Mouse (Mus musculus): Measurements from ENCODE around the gene Gsdma. TPM values are rescaled to one million over a fixed set of nuclear protein-coding genes. Genes with fewer than 3 reads are reported as not detected.
A peak's percentile ranks its signal among the peaks of the same experiment; 100 is the strongest.

Gene Gsdma
- polyA plus RNA-seq, 1 experiment from 2014 or later = not detected

DNA sequence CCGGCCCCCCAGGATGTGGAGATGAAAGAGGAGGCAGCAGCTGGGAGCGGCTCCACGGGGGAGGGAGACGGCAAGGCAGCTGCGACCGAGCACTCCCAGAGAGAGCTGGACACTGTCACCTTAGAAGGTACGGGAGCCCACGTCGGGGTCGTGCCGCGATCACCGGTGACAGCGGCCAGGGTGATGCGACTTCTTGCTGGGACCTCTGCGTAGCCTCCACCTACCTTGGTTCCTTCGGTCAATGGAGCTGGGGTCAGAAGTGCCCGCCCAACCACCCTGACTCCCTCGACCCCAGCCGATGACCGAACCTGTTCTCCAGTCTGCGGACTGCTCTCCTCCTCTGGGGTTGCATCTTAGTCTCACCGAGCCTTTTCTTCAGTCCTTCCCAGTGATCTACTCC lies 18.7 kb downstream of the Gsdma start:
- H3K4me1 ChIP-seq = peaks cover 19% of the 10 kb centered on the region
- H3K36me3 ChIP-seq = peaks cover 34% of the 10 kb centered on the region
- peak overlapping the region; percentile 70 for H3K4me3 ChIP-seq
- peak overlapping the region; percentile 96 for H3K27ac ChIP-seq (replicated peaks)
- no peaks in the 10 kb centered on the region for H3K27me3 ChIP-seq (ENCODE audit: low read depth, poor library complexity, severe bottlenecking)
- DNase-seq (ENCODE audit: low spot score) = peak; percentile 18
- H3K9me3 ChIP-seq (replicated peaks) = no peaks in the 10 kb centered on the region
- under 1% methylated on average over 23 of the region's 23 CpGs for WGBS

DNA sequence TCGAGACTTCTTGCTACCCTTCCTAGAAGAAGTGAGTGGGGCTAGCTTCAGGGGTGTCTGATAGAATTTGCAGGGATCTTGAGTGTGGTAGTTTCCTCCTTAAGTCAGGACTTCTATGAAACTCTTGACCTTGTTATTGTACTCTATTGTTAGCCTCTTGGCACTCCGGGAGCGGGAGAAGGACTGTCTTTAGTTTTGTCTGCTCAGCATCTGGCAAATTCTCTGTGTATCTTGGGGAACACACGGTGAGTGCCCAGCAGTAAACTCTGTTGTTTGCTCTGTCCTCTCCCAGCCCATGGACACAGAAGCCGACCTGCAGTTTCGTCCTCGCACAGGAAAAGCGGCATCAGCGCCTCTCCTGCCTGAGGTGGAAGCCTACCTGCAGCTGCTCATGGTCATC lies 21.5 kb downstream of the Gsdma start:
- Histone ChIP-seq H3K9me3 (replicated peaks) (no peaks in the 10 kb centered on the region), H3K36me3 (peaks cover 59% of the 10 kb centered on the region), H3K4me3 (no peak overlapping the region), H3K27ac (replicated peaks) (no peak overlapping the region), H3K27me3 (ENCODE audit: low read depth, poor library complexity, severe bottlenecking) (no peaks in the 10 kb centered on the region), H3K4me1 (peaks cover 19% of the 10 kb centered on the region)
- DNase-seq (ENCODE audit: low spot score) = no peak
- WGBS = 94% methylated on average over 9 of the region's 9 CpGs

DNA sequence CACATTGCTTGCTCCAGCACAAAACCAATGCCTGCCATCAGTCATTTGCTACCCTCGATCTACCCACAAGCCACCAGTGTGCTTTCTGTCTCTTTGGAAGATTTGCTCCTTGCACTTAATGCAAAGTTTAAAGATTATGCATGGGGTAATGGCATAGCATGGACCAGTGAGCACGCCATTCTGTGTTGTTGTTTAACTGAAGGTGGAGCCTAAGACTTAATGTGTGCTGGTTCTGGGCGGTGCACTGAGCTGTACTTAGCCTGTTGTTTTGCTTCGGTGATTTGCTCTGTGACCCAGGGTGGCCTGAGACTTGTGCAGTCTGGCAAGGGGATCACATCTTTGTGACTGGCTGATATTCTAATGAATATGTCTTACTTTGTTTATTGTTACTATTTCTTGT lies 22.8 kb downstream of the Gsdma start:
- H3K9me3 ChIP-seq (replicated peaks) = no peaks in the 10 kb centered on the region
- H3K4me3 ChIP-seq = no peak overlapping the region
- H3K4me1 ChIP-seq = peaks cover 12% of the 10 kb centered on the region
- WGBS = 95% methylated on average over 4 of the region's 4 CpGs
- H3K27ac ChIP-seq (replicated peaks) = no peak overlapping the region
- H3K36me3 ChIP-seq = peaks cover 73% of the 10 kb centered on the region
- no peak for DNase-seq (ENCODE audit: low spot score)
- H3K27me3 ChIP-seq (ENCODE audit: low read depth, poor library complexity, severe bottlenecking) = no peaks in the 10 kb centered on the region

DNA sequence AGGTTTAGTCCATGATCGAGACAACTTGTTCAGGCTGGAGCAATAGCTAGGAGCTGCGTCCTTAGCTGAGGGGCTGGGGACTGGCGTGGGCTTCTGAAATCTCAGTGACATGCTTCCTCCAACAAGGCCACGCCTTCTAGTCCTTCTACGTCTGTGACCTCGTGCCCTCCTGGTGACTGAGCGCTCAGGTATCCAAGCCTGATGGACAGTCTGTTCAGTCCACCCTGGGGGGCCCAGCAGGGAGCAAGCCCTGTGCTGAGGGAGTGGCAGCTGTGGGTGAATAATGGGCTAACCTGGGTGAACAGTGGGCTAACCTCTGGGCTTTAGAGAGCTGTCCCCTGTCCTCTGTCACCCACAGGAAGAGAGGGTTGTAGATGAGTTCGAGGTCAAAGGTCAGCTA lies 23.9 kb downstream of the Gsdma start:
- no peak for DNase-seq (ENCODE audit: low spot score)
- Histone ChIP-seq H3K27me3 (ENCODE audit: low read depth, poor library complexity, severe bottlenecking) (no peaks in the 10 kb centered on the region), H3K36me3 (peaks cover 83% of the 10 kb centered on the region), H3K27ac (replicated peaks) (no peak overlapping the region), H3K4me3 (no peak overlapping the region), H3K9me3 (replicated peaks) (no peaks in the 10 kb centered on the region), H3K4me1 (peaks cover 11% of the 10 kb centered on the region)
- 85% methylated on average over 8 of the region's 8 CpGs for WGBS

DNA sequence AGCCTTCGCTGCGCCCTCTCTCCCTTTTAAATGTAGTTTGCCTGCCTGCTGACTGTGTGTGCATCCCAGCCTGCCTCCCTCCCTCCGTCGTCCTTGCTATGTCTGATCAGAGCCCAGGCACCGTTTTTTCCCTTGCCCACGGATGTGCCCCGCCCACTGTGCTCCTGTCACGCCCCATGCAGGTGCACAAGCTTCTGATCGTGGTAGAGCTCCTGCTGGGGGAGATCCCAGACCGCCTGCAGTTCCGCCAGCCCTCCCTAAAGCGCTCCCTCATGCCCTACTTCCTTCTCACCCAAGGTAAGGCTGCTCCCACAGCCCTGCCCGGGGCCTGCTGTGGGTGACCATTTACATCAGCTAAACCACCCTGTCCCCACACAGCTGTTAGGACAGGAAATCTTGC lies 29.1 kb downstream of the Gsdma start:
- no peaks in the 10 kb centered on the region for H3K9me3 ChIP-seq (replicated peaks)
- H3K36me3 ChIP-seq = peaks cover 90% of the 10 kb centered on the region
- WGBS = 82% methylated on average over 13 of the region's 13 CpGs
- no peaks in the 10 kb centered on the region for H3K27me3 ChIP-seq (ENCODE audit: low read depth, poor library complexity, severe bottlenecking)
- H3K4me1 ChIP-seq = no peaks in the 10 kb centered on the region
- 0 out of 2 replicates have a peak overlapping the region, but pooled peaks have one; percentile 1 for H3K4me3 ChIP-seq
- H3K27ac ChIP-seq (replicated peaks) = no peak overlapping the region
- DNase-seq (ENCODE audit: low spot score) = no peak

DNA sequence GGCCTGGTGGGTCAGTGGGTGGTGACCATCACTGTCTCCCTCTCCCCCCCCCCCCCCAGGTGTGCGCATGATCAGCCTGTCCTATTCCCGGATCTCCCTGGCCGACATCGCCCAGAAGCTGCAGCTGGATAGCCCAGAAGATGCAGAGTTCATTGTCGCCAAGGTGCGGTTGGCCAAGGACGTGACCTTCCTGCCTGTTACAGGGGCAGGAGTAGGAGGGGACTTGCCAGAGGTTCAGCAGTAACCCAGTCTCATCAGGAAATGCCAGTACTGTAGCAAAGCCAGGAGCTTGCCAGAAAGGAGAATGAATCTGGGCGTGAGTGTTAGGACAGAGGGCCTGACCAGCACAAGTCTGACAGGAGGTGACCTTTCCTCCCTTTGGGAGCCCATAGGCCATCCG lies 29.6 kb downstream of the Gsdma start:
- no peaks in the 10 kb centered on the region for H3K4me1 ChIP-seq
- H3K27ac ChIP-seq (replicated peaks) = no peak overlapping the region
- no peak for DNase-seq (ENCODE audit: low spot score)
- H3K27me3 ChIP-seq (ENCODE audit: low read depth, poor library complexity, severe bottlenecking) = no peaks in the 10 kb centered on the region
- no peaks in the 10 kb centered on the region for H3K9me3 ChIP-seq (replicated peaks)
- WGBS = 93% methylated on average over 9 of the region's 9 CpGs
- H3K36me3 ChIP-seq = peaks cover 85% of the 10 kb centered on the region
- H3K4me3 ChIP-seq = no peak overlapping the region

DNA sequence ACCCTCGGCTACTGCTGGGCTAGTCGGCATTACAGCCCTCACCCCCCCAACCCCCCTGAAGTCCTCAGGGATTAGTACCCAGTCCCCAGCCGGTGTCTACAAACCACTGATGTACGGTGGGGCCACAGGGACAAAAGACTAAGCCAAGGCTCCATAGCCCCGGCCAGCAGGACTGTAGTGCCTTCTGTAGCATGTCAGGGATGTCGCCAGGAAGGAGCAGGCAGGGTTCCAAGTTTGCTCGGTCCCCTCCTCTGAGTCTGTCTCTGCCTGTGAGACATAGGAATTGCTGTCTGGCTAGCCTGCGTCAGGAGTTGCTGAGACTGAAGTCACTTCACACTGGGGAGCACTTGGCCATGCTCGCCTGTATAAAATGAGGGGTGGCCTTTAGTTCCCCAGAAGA lies 30.1 kb downstream of the Gsdma start:
- Histone ChIP-seq H3K4me3 (no peak overlapping the region), H3K9me3 (replicated peaks) (no peaks in the 10 kb centered on the region), H3K4me1 (no peaks in the 10 kb centered on the region), H3K27ac (replicated peaks) (no peak overlapping the region), H3K36me3 (peaks cover 82% of the 10 kb centered on the region), H3K27me3 (ENCODE audit: low read depth, poor library complexity, severe bottlenecking) (no peaks in the 10 kb centered on the region)
- WGBS = 86% methylated on average over 9 of the region's 9 CpGs
- DNase-seq (ENCODE audit: low spot score) = no peak

DNA sequence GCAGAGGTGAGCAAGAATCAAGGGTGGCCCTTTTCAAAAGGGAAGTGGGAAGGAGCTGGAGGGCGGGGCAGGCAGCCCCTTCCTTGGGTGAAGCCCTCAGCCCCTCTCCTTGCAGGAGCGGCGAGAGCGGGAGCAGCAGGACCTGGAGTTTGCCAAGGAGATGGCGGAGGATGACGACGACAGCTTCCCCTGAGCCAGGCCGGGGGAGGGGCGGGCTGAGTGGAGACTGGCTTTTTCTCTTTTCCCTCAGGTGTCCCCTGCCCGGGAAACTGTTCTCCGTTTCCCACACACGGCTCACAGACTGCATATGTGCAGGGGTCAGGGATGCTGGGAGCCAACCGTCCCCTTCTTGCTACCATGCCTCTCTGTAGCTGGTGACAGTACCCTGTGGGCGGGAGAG lies 31.3 kb downstream of the Gsdma start:
- Histone ChIP-seq H3K27ac (replicated peaks) (no peak overlapping the region), H3K36me3 (peaks cover 71% of the 10 kb centered on the region), H3K9me3 (replicated peaks) (no peaks in the 10 kb centered on the region), H3K4me3 (no peak overlapping the region), H3K4me1 (no peaks in the 10 kb centered on the region), H3K27me3 (ENCODE audit: low read depth, poor library complexity, severe bottlenecking) (peaks cover under 1% of the 10 kb centered on the region; the same call in 1 of the 2 replicates)
- DNase-seq (ENCODE audit: low spot score) = no peak
- 78% methylated on average over 14 of the region's 14 CpGs for WGBS

DNA sequence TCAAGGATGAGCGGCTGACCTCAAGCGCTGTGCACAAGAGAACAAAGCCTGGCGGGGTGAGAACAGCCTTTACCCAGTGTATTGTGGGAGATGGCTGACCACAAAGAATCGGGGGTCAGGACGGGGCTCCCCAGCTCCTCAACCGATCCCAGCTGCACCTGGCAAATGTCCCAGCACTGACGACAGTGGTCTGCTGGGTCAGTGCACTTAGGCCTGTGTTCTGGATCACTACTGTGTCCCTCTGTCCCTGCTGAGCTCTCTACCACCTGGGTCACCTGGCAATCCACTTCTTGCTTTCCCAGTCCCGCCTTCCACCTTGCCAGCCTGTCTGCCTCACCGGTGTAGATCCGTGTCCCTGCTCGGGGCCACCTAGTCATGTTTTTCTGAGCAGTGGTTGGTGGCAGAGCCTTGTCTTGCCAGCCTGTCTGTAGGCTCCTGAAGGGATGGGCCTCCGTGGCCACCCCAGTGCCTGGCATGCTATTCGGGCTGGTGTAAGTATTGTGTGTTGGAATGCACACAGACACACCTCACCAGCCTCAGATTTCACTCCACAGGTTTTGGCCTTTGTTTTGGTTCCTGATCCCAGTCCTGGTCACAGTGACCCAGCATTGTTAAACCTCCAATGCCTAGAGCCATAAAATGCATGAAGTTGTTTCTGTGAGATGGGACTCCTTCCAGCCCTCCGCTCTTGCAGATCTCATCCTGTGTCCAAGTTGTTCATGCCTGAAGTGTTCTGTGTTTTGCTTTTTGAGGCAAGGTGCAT lies 32.5 kb downstream of the Gsdma start:
- no peaks in the 10 kb centered on the region for H3K9me3 ChIP-seq (replicated peaks)
- H3K4me3 ChIP-seq = no peak overlapping the region
- H3K27ac ChIP-seq (replicated peaks) = no peak overlapping the region
- no peaks in the 10 kb centered on the region for H3K4me1 ChIP-seq
- H3K27me3 ChIP-seq (ENCODE audit: low read depth, poor library complexity, severe bottlenecking) = peaks cover 13% of the 10 kb centered on the region
- DNase-seq (ENCODE audit: low spot score) = no peak
- H3K36me3 ChIP-seq = peaks cover 58% of the 10 kb centered on the region
- whole genome bisulfite sequencing = 90% methylated on average over 14 of the region's 14 CpGs

DNA sequence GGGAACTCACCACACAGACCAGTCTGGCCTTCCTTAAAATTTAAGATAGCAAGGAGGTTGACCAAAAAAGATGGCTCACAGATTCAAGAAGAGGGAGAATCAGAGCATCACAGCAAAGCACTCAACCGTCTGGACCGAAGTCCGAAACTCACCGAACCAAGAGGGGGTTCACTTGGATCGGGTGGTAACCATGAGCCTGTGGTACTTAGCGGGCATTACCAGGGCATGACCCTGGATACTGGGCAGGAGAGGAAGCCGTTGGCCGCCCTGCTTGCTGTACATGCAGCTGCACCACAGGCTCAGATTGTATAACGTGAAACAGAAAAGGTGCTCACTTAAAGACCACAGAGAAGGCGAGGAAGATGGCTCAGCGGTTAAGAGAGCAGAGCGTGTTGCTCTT lies 33.1 kb downstream of the Gsdma start:
- Histone ChIP-seq H3K4me1 (no peaks in the 10 kb centered on the region), H3K36me3 (peaks cover 52% of the 10 kb centered on the region), H3K27me3 (ENCODE audit: low read depth, poor library complexity, severe bottlenecking) (peaks cover 19% of the 10 kb centered on the region), H3K27ac (replicated peaks) (no peak overlapping the region), H3K9me3 (replicated peaks) (no peaks in the 10 kb centered on the region), H3K4me3 (no peak overlapping the region)
- 90% methylated on average over 12 of the region's 12 CpGs for WGBS
- no peak for DNase-seq (ENCODE audit: low spot score)

DNA sequence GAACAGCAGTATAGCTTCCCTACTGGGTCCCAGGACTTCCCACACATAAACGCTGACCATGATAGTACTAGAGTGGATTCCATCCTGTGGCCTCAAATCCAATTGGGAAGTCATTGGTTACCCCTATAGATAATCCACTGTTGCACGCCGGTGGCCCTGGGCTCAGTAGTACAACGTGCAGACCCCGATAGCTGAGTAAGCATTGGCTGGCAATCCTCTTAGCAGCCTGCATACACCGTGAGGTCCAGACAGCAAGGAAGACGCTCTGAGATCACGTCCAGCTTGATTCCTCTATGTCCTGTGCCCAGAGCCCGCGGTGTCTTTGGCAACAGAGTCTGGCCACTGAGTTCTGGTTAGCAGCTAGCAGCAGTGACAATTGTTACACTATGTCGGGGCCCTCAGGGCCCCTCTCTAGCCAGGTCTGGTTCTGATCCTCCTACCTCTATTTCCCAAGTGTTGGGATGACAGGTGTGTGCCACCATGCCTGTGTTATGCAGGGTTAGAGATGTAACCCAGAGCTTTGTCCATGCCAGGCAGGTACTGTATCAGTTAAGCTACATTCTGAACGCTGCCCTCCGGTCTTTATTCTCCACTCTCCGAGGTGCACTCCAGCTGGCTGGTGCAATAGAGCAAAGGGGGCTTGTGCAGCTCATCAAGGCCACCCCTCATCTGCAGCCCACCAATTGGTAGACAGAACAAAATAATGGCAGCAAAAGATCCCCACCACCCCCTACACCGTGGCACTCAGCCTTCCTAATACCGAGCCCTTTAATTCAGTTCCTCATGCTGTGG lies 34.9 kb downstream of the Gsdma start:
- WGBS = 87% methylated on average over 16 of the region's 16 CpGs
- H3K4me3 ChIP-seq = no peak overlapping the region
- H3K9me3 ChIP-seq (replicated peaks) = no peaks in the 10 kb centered on the region
- H3K27me3 ChIP-seq (ENCODE audit: low read depth, poor library complexity, severe bottlenecking) = peaks cover 20% of the 10 kb centered on the region
- no peak overlapping the region for H3K27ac ChIP-seq (replicated peaks)
- H3K4me1 ChIP-seq = no peaks in the 10 kb centered on the region
- peaks cover 37% of the 10 kb centered on the region for H3K36me3 ChIP-seq
- no peak for DNase-seq (ENCODE audit: low spot score)

DNA sequence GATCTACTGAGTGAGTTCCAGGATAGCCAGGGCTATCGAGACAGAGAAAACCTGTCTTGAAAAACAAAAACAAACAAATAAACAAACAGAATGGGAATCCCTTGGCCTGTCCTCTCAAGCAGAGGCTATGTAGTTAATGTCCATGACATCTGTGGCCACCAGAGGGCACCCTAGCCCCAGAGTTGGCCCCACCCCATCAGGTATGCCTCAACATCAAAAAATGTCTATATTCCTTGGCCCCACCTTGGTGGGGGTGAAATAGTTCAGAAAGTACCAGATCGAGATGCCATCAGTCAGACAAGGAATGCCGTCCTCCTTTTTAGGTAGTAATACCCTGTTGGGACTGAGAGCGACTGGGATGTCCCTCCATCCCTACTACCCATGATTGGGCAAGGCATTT lies 35.8 kb downstream of the Gsdma start:
- Histone ChIP-seq H3K27me3 (ENCODE audit: low read depth, poor library complexity, severe bottlenecking) (peaks cover 20% of the 10 kb centered on the region), H3K4me3 (no peak overlapping the region), H3K36me3 (peaks cover 37% of the 10 kb centered on the region), H3K27ac (replicated peaks) (no peak overlapping the region), H3K4me1 (no peaks in the 10 kb centered on the region), H3K9me3 (replicated peaks) (no peaks in the 10 kb centered on the region)
- WGBS = 40% methylated on average over 4 of the region's 4 CpGs
- peak; percentile 63 for DNase-seq (ENCODE audit: low spot score)

DNA sequence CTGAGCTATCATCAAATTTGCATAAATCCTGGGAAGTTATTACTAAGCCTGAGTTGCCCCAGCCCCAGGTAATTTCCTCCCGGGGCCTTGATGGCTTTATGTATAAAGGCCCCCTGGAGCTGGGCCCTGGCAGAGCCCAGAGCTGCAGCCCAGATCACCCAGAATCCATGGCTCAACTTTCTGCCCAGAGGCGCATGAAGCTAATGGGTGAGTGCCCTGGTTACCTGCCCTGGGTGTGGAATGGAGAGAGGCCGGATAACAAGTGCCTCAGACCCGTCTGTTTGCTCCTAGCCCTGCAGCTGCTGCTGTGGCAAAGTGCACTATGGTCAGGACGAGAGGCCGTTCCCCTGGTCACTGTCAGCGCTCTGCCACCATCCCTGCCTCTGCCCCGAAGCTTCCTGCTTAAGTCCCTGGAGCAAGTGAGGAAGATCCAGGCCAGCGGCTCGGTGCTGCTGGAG lies 37.1 kb downstream of the Gsdma start, which contains the start of gene Csf3:
TSS of gene Csf3 (plus strand) at position 51 of the 458 bp plus-strand sequence.
- Histone ChIP-seq H3K9me3 (replicated peaks) (no peaks in the 10 kb centered on the region), H3K36me3 (peaks cover 37% of the 10 kb centered on the region), H3K27me3 (ENCODE audit: low read depth, poor library complexity, severe bottlenecking) (peaks cover 20% of the 10 kb centered on the region), H3K4me3 (no peak within 1 kb of the TSS), H3K27ac (replicated peaks) (0 out of 2 replicates have a peak within 1 kb of the TSS, but pooled peaks have one; percentile 6), H3K4me1 (no peaks in the 10 kb centered on the region)
- no peak for DNase-seq (ENCODE audit: low spot score)
- 48% methylated on average over 10 of the region's 10 CpGs for WGBS

Measured in midbrain, embryonic 10.5 days (tissue).